ENCODE assay signal across 8 mouse cellular contexts in the genomic region with DNA sequence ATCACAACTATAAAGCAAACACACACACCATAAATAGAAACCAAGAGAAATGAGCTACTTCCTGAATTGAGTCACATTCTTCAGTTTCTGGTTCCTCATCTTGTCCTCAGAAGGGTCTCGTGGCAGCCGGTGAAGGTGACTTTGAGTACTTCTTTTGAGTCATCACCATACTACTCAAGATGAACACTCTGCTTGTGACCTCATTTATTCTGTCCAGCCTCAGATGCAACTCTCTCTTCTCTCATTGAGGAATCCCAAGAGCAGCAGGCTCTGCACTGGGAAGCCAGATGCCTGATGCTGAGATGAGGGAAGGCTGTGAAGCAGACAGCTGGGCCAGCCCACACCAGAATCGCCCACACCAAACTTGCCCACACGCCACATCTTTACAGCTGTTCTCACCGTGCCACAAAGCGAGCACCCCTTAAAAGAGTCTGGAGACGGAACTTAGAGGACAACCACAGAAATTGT. TPM values are rescaled to one million over a fixed set of nuclear protein-coding genes. Genes with fewer than 3 reads are reported as not detected.
DNase-seq lines count a peak whose midpoint lies in the region; ATAC-seq and TF ChIP-seq lines count a peak whose summit lies in the region.

No protein-coding gene starts in this region.

- H3K27me3 ChIP-seq in kidney, adult 2 months (replicated peaks; ENCODE audit: control insufficient read depth, insufficient read depth, low read length), result no peaks in the 10 kb centered on the region
- H3K27me3 ChIP-seq in C2C12 (ENCODE audit: control insufficient read depth, insufficient read depth, insufficient read length), result no peaks in the 10 kb centered on the region
- no peaks in the 10 kb centered on the region for H3K27me3 ChIP-seq in embryonic facial prominence, embryonic 13.5 days
- no peaks in the 10 kb centered on the region for H3K27me3 ChIP-seq in limb, embryonic 15.5 days
- no peaks in the 10 kb centered on the region for H3K27me3 ChIP-seq in stomach, embryonic 16.5 days (ENCODE audit: control insufficient read depth, insufficient read depth, low read length)

- H3K4me1 ChIP-seq in kidney, adult 2 months (ENCODE audit: control insufficient read depth, insufficient read depth, low read length), result peaks cover 25% of the 10 kb centered on the region
- peaks cover 71% of the 10 kb centered on the region for H3K4me1 ChIP-seq in embryonic facial prominence, embryonic 13.5 days
- H3K4me1 ChIP-seq in limb, embryonic 15.5 days, result peaks cover 71% of the 10 kb centered on the region
- H3K4me1 ChIP-seq in stomach, embryonic 16.5 days (ENCODE audit: control insufficient read depth, insufficient read depth, low read length), result peaks cover 69% of the 10 kb centered on the region

- ATAC-seq in embryonic facial prominence, embryonic 13.5 days (ENCODE audit: insufficient number of reproducible peaks, insufficient read depth, low FRiP score, low TSS enrichment, low read depth), result no peak
- no peak for ATAC-seq in limb, embryonic 15.5 days (ENCODE audit: insufficient number of reproducible peaks, low FRiP score, low TSS enrichment, low read depth)
- ATAC-seq in stomach, embryonic 16.5 days (ENCODE audit: insufficient read depth, low FRiP score), result no peak

- no peak for TF ChIP-seq POLR2A in kidney, adult 2 months (IDR thresholded peaks at IDR 0.05; ENCODE audit: low read depth, low read length)

- TF ChIP-seq CTCF in kidney, adult 2 months (conservative IDR thresholded peaks at IDR 0.05; ENCODE audit: insufficient read depth, insufficient read length, low read depth, low read length), result no peak
- no peak for TF ChIP-seq CTCF in C2C12 (IDR thresholded peaks at IDR 0.05; ENCODE audit: control insufficient read depth, insufficient read depth, insufficient read length)

- H3K79me3 ChIP-seq in C2C12 (ENCODE audit: low read depth), result peaks cover 6% of the 10 kb centered on the region

- peak; percentile 31 for DNase-seq in kidney, adult 2 months
- DNase-seq in kidney, postnatal 36 days, result no peak
- DNase-seq in thymus, postnatal 10 days (ENCODE audit: low spot score in 2 of 2), result no peak
- no peak for DNase-seq in cerebellum, adult 8-10 months

- no peaks in the 10 kb centered on the region for H3K9me3 ChIP-seq in embryonic facial prominence, embryonic 13.5 days
- no peaks in the 10 kb centered on the region for H3K9me3 ChIP-seq in limb, embryonic 15.5 days
- no peaks in the 10 kb centered on the region for H3K9me3 ChIP-seq in stomach, embryonic 16.5 days (replicated peaks; ENCODE audit: control insufficient read depth, low read length)

- H3K9ac ChIP-seq in embryonic facial prominence, embryonic 13.5 days, result no peak overlapping the region
- no peak overlapping the region for H3K9ac ChIP-seq in limb, embryonic 15.5 days
- peak overlapping the region; percentile 33 for H3K9ac ChIP-seq in stomach, embryonic 16.5 days (ENCODE audit: low read length)

- H3K79me2 ChIP-seq in C2C12 (ENCODE audit: control insufficient read depth, insufficient read depth), result peaks cover 14% of the 10 kb centered on the region

- 61% methylated on average over 7 of the region's 7 CpGs for WGBS in kidney, adult 2 months
- WGBS in embryonic facial prominence, embryonic 13.5 days, result 66% methylated on average over 7 of the region's 7 CpGs
- 33% methylated on average over 7 of the region's 7 CpGs for WGBS in limb, embryonic 15.5 days
- WGBS in stomach, embryonic 16.5 days, result 58% methylated on average over 7 of the region's 7 CpGs

- peak overlapping the region; percentile 43 for H3K4me2 ChIP-seq in embryonic facial prominence, embryonic 13.5 days
- H3K4me2 ChIP-seq in limb, embryonic 15.5 days, result peak overlapping the region; percentile 36
- no peak overlapping the region for H3K4me2 ChIP-seq in stomach, embryonic 16.5 days (ENCODE audit: low read depth, low read length)

- H3K27ac ChIP-seq in kidney, adult 2 months (ENCODE audit: insufficient read depth, low read depth, low read length), result peak overlapping the region; percentile 40
- H3K27ac ChIP-seq in embryonic facial prominence, embryonic 13.5 days, result peak overlapping the region; percentile 85
- peak overlapping the region; percentile 90 for H3K27ac ChIP-seq in limb, embryonic 15.5 days
- H3K27ac ChIP-seq in stomach, embryonic 16.5 days (ENCODE audit: low read length), result peak overlapping the region; percentile 88

- H3K4me3 ChIP-seq in kidney, adult 2 months (ENCODE audit: insufficient read depth, low read depth, low read length), result no peak overlapping the region
- no peak overlapping the region for H3K4me3 ChIP-seq in C2C12 (ENCODE audit: insufficient read depth, poor library complexity, severe bottlenecking)
- no peak overlapping the region for H3K4me3 ChIP-seq in embryonic facial prominence, embryonic 13.5 days
- H3K4me3 ChIP-seq in limb, embryonic 15.5 days, result no peak overlapping the region
- H3K4me3 ChIP-seq in stomach, embryonic 16.5 days (replicated peaks; ENCODE audit: low read length), result no peak overlapping the region

- H3ac ChIP-seq in C2C12 (ENCODE audit: control insufficient read depth, insufficient read length, low read depth), result peak overlapping the region; percentile 8

- H3K36me3 ChIP-seq in kidney, adult 2 months (ENCODE audit: control insufficient read depth, insufficient read depth, low read length), result no peaks in the 10 kb centered on the region
- peaks cover 4% of the 10 kb centered on the region for H3K36me3 ChIP-seq in C2C12 (ENCODE audit: control insufficient read depth, insufficient read depth)
- 0 out of 2 replicates have a peak, but pooled peaks cover 6% of the 10 kb centered on the region for H3K36me3 ChIP-seq in embryonic facial prominence, embryonic 13.5 days
- H3K36me3 ChIP-seq in limb, embryonic 15.5 days, result no peaks in the 10 kb centered on the region
- H3K36me3 ChIP-seq in stomach, embryonic 16.5 days (ENCODE audit: control insufficient read depth, insufficient read depth, low read length), result no peaks in the 10 kb centered on the region

TF ChIP-seq in C2C12, 6 proteins besides CTCF, POLR2A, EP300 and RAD21:
- TF ChIP-seq CEBPB (IDR thresholded peaks at IDR 0.05; ENCODE audit: low read depth) (no peak), FOSL1 (IDR thresholded peaks at IDR 0.05; ENCODE audit: insufficient read depth, low read length, poor library complexity, severe bottlenecking) (no peak), MYOD1 (IDR thresholded peaks at IDR 0.05; ENCODE audit: control insufficient read depth, insufficient read length, low read depth) (no peak), USF1 (IDR thresholded peaks at IDR 0.05; ENCODE audit: low read depth) (no peak), MAX (IDR thresholded peaks at IDR 0.05) (no peak), MYOG (IDR thresholded peaks at IDR 0.05; ENCODE audit: control insufficient read depth, extremely low read depth, insufficient read length) (no peak)

RNA-seq across cellular contexts. Expression of a gene that starts 8.0 kb away (rescaled TPM):
- 8.6 and 9.8 TPM in 2 replicates for polyA plus RNA-seq in kidney, adult 2 months (2012; rRNA removed)
- 24.4 TPM for polyA plus RNA-seq in C2C12 (2012; fragmentation: generic; extraction: Trizol)
- 7.5 and 9.2 TPM in 2 replicates for polyA plus RNA-seq in embryonic facial prominence, embryonic 13.5 days (2015; fragmentation: Nextera tagmentation; extraction: Ambion mirVana)
- polyA plus RNA-seq in limb, embryonic 15.5 days (2015; fragmentation: Nextera tagmentation; extraction: Ambion mirVana), result 5.5 and 7.1 TPM in 2 replicates
- 2.0 and 2.5 TPM in 2 replicates for polyA plus RNA-seq in stomach, embryonic 16.5 days (2015; fragmentation: Nextera tagmentation; extraction: Ambion mirVana)

RNA-seq across cellular contexts. Expression of a gene that starts 55.2 kb away (rescaled TPM):
- 3.3 and 4.5 TPM in 2 replicates for polyA plus RNA-seq in kidney, adult 2 months (2012; rRNA removed)
- polyA plus RNA-seq in C2C12 (2012; fragmentation: generic; extraction: Trizol), result 1.1 TPM
- polyA plus RNA-seq in embryonic facial prominence, embryonic 13.5 days (2015; fragmentation: Nextera tagmentation; extraction: Ambion mirVana), result 9.1 and 11.8 TPM in 2 replicates
- 9.6 and 10.5 TPM in 2 replicates for polyA plus RNA-seq in limb, embryonic 15.5 days (2015; fragmentation: Nextera tagmentation; extraction: Ambion mirVana)
- 8.4 and 9.1 TPM in 2 replicates for polyA plus RNA-seq in stomach, embryonic 16.5 days (2015; fragmentation: Nextera tagmentation; extraction: Ambion mirVana)

Comparison
In these comparisons a context has a peak if more than half of its experiments do, and no peak if none do; other contexts are left out.
1. H3K27ac ChIP-seq: peak in every context shown above with its lines; median percentile 90 in limb, embryonic 15.5 days; 88 in stomach, embryonic 16.5 days; 85 in embryonic facial prominence, embryonic 13.5 days; 40 in kidney, adult 2 months.